Mouse (Mus musculus) CH12.LX (cell line): ENCODE data around the gene Itgb3. TPM values are rescaled to one million over a fixed set of nuclear protein-coding genes. Genes with fewer than 3 reads are reported as not detected.

Experiments
- DNase-seq: peaks from one replicate; pipeline ENCODE4 v3.0.0-alpha.2; 2013; ENCODE audit errors: extremely low read depth
- H3K27ac ChIP-seq: 2 replicates; pipeline ENCODE4 v1.5.1; 2012; ENCODE audit warnings: low read depth, mild to moderate bottlenecking, control low read depth, moderate library complexity; ENCODE audit not compliant: insufficient read depth
- H3K27me3 ChIP-seq: replicated peaks from 2 replicates; pipeline ENCODE3; 2012; ENCODE audit warnings: inconsistent platforms
- H3K36me3 ChIP-seq, 2 experiments: replicated peaks in 1 of 2; 2 replicates each; pipeline versions ENCODE3 to v1.6.1; 2012; ENCODE audit warnings: inconsistent platforms in 1 of 2, low read length in 1 of 2, mild to moderate bottlenecking in 1 of 2, mixed read lengths in 1 of 2, moderate library complexity in 1 of 2; ENCODE audit not compliant: control insufficient read depth in 1 of 2, insufficient read depth in 1 of 2
- H3K4me1 ChIP-seq, 2 experiments: 2 replicates each; pipeline ENCODE4 v1.6.1; 2012; ENCODE audit warnings: inconsistent platforms in 1 of 2, moderate library complexity in 1 of 2; ENCODE audit not compliant: insufficient read depth in 2 of 2, control insufficient read depth in 1 of 2
- H3K4me2 ChIP-seq: 2 replicates; pipeline ENCODE4 v1.6.1; 2012; ENCODE audit warnings: low read depth, mild to moderate bottlenecking, control low read depth; ENCODE audit not compliant: poor library complexity, insufficient read depth, severe bottlenecking
- H3K4me3 ChIP-seq, 3 experiments: fragments of 150-350 bp in 1 of 3; sonication (generic) in 1 of 3; replicated peaks in 1 of 3; 2 replicates each; pipeline versions ENCODE3 to v1.5.1; 2011 to 2012; ENCODE audit warnings: low read depth in 2 of 3, low read length in 2 of 3, mild to moderate bottlenecking in 2 of 3, moderate library complexity in 2 of 3, control low read depth in 1 of 3, improper control_type of control experiment in 1 of 3, inconsistent platforms in 1 of 3, mixed read lengths in 1 of 3; ENCODE audit not compliant: poor library complexity in 1 of 3
- H3K79me2 ChIP-seq: replicated peaks from 2 replicates; pipeline ENCODE4 v1.6.1; 2012; ENCODE audit warnings: mild to moderate bottlenecking, moderate library complexity; ENCODE audit not compliant: control insufficient read depth, poor library complexity, insufficient read depth, severe bottlenecking; ENCODE audit errors: extremely low read depth
- H3K9ac ChIP-seq: 2 replicates; pipeline ENCODE4 v1.6.1; 2012; ENCODE audit warnings: low read depth, mild to moderate bottlenecking, control low read depth, moderate library complexity; ENCODE audit not compliant: insufficient read depth
- H3K9me3 ChIP-seq: replicated peaks from 2 replicates; pipeline ENCODE3; 2012; ENCODE audit warnings: low read length, inconsistent platforms, mixed read lengths
- BHLHE40 ChIP-seq: IDR thresholded peaks from 2 replicates; pipeline ENCODE4 v1.6.1; 2011; ENCODE audit warnings: mild to moderate bottlenecking, low read depth, low read length, improper control_type of control experiment
- CHD1 ChIP-seq: IDR thresholded peaks from 2 replicates; pipeline ENCODE4 v1.6.1; 2012; ENCODE audit warnings: low read depth, low read length, improper control_type of control experiment, inconsistent platforms
- E2F4 ChIP-seq: IDR thresholded peaks from 2 replicates; pipeline ENCODE4 v1.6.1; 2011; ENCODE audit warnings: low read depth, low read length, improper control_type of control experiment; ENCODE audit not compliant: insufficient replicate concordance
- ELF1 ChIP-seq: IDR thresholded peaks from 2 replicates; pipeline ENCODE4 v1.6.1; 2014; ENCODE audit warnings: low read depth, mild to moderate bottlenecking, inconsistent platforms, low read length, improper control_type of control experiment
- EP300 ChIP-seq: IDR thresholded peaks from 2 replicates; pipeline ENCODE4 v1.6.1; 2011; ENCODE audit warnings: low read length, improper control_type of control experiment
- ETS1 ChIP-seq: conservative IDR thresholded peaks from 2 replicates; pipeline ENCODE4 v1.6.1; 2012; ENCODE audit warnings: low read depth, mild to moderate bottlenecking, inconsistent platforms, low read length, improper control_type of control experiment, moderate library complexity
- IRF4 ChIP-seq: IDR thresholded peaks from 2 replicates; pipeline ENCODE4 v1.6.1; 2014; ENCODE audit warnings: low read depth, mild to moderate bottlenecking, inconsistent platforms, low read length, improper control_type of control experiment
- JUN ChIP-seq: IDR thresholded peaks from 2 replicates; pipeline ENCODE4 v1.6.1; 2011; ENCODE audit warnings: low read depth, mild to moderate bottlenecking, low read length, improper control_type of control experiment, moderate library complexity; ENCODE audit not compliant: insufficient read depth
- JUND ChIP-seq: conservative IDR thresholded peaks from 2 replicates; pipeline ENCODE4 v1.6.1; 2011; ENCODE audit warnings: low read depth, low read length, improper control_type of control experiment
- MAFK ChIP-seq: IDR thresholded peaks from 2 replicates; pipeline ENCODE4 v1.6.1; 2011; ENCODE audit warnings: low read length, improper control_type of control experiment; ENCODE audit not compliant: insufficient replicate concordance
- POLR2AphosphoS2 ChIP-seq: IDR thresholded peaks from 2 replicates; pipeline ENCODE4 v1.6.1; 2011; ENCODE audit warnings: low read depth, low read length, improper control_type of control experiment
- SMC3 ChIP-seq: IDR thresholded peaks from 2 replicates; pipeline ENCODE4 v1.6.1; 2011; ENCODE audit warnings: low read depth, low read length, improper control_type of control experiment
- TCF12 ChIP-seq: IDR thresholded peaks from 2 replicates; pipeline ENCODE4 v1.6.1; 2014; ENCODE audit warnings: low read depth, mild to moderate bottlenecking, inconsistent platforms, low read length, improper control_type of control experiment
- UBTF ChIP-seq: IDR thresholded peaks from 2 replicates; pipeline ENCODE4 v1.6.1; 2012; ENCODE audit warnings: low read depth, mild to moderate bottlenecking, inconsistent platforms, low read length, improper control_type of control experiment, moderate library complexity
- dilution Hi-C: fragments of 300-500 bp; cut with MboI; formaldehyde crosslinking; loops from 2 replicates; pipeline ENCODE4 v1.14.3; 2020; ENCODE audit warnings: low sequenced_read_pairs; ENCODE audit not compliant: extremely low pct_unique_long_range_greater_than_20kb, extremely low pct_ligation_motif_present
- in situ Hi-C: fragments of 300-500 bp; cut with MboI; formaldehyde crosslinking; loops from 3 replicates; pipeline ENCODE4 v1.14.3; 2019; ENCODE audit warnings: low sequenced_read_pairs, low pct_ligation_motif_present, low pct_unique_long_range_greater_than_20kb, mixed read lengths
- polyA plus RNA-seq: library from polyadenylated mRNA; unstranded; fragments of >175 nt; gene quantifications from 2 replicates; pipeline ENCODE4 v1.2.1, GENCODE M21; 2012; ENCODE audit warnings: low read depth; ENCODE audit not compliant: insufficient read length
- total RNA-seq, 2 experiments: library from RNA; depleted of rRNA; stranded (reverse); fragments of 300-350 nt in 1 of 2; fragments of >200 nt in 1 of 2; gene quantifications; 2 replicates each; pipeline ENCODE4 v1.2.3; 2012 to 2014

Itgb3 gene
- total and polyA plus RNA-seq, 3 experiments, result 2.9 to 11.0 (median 3.0) TPM

- H3K9ac ChIP-seq, result no peak overlapping the region
- H3K27ac ChIP-seq, result no peak overlapping the region
- dilution Hi-C loops (no loop called here), in situ Hi-C loops (no loop called here)
- H3K9me3 ChIP-seq, result peaks cover 3% of the 10 kb centered on the region
- peaks cover 0 to 2% of the 10 kb centered on the region in 2 experiments for H3K36me3 ChIP-seq
- no peak overlapping the region for H3K4me3 ChIP-seq
- TF ChIP-seq POLR2AphosphoS2 (no peak), EP300 (peak; percentile 80), IRF4 (peak; percentile 87), BHLHE40 (peak; percentile 31; the same call in 1 of the 2 replicates), SMC3 (no peak), MAFK (0 out of 2 replicates have a peak, but pooled peaks have one; percentile 44), UBTF (no peak), JUND (peak; percentile 92), ETS1 (0 out of 2 replicates have a peak, but pooled peaks have one; percentile 29), TCF12 (peak; percentile 34; the same call in 1 of the 2 replicates), JUN (peak; percentile 81), ELF1 (0 out of 2 replicates have a peak, but pooled peaks have one; percentile 28)
- no peaks in the 10 kb centered on the region for H3K27me3 ChIP-seq
- H3K79me2 ChIP-seq, result no peaks in the 10 kb centered on the region
- peak; percentile 43 for DNase-seq
- H3K4me1 ChIP-seq, result peaks cover 41 to 98% of the 10 kb centered on the region in 2 experiments
- H3K4me2 ChIP-seq, result no peak overlapping the region
Measured at GRCm38 (mm10) chr11:104622040-104622962, 14.5 kb downstream of the Itgb3 start.

GRCm38 (mm10) chr11:104624791-104625391 lies 17.1 kb downstream of the Itgb3 start:
- no peak for DNase-seq
- no peak for TF ChIP-seq CHD1
- TF ChIP-seq E2F4, result no peak
- Histone ChIP-seq H3K4me2 (no peak overlapping the region), H3K79me2 (no peaks in the 10 kb centered on the region), H3K36me3 (peaks cover 0 to 4% of the 10 kb centered on the region in 2 experiments), H3K4me3 (no peak overlapping the region), H3K27ac (no peak overlapping the region), H3K9ac (no peak overlapping the region), H3K9me3 (no peaks in the 10 kb centered on the region), H3K27me3 (no peaks in the 10 kb centered on the region), H3K4me1 (peaks cover 44 to 98% of the 10 kb centered on the region in 2 experiments)
- dilution Hi-C loops, result no loop called here
- in situ Hi-C loops, result no loop called here
